Mouse (Mus musculus) adrenal gland, postnatal 0 days (tissue): ENCODE data around the gene Larp1. TPM values are rescaled to one million over a fixed set of nuclear protein-coding genes. Genes with fewer than 3 reads are reported as not detected.

Experiments used
- polyA plus RNA-seq: library from polyadenylated mRNA; unstranded; fragments of >200 nt; fragmentation: Nextera tagmentation; extraction: Ambion mirVana; gene quantifications from 2 replicates; pipeline ENCODE4 v1.2.1, GENCODE M21; 2015

Larp1 gene
- polyA plus RNA-seq = 11.1 and 13.5 TPM in 2 replicates

DNA sequence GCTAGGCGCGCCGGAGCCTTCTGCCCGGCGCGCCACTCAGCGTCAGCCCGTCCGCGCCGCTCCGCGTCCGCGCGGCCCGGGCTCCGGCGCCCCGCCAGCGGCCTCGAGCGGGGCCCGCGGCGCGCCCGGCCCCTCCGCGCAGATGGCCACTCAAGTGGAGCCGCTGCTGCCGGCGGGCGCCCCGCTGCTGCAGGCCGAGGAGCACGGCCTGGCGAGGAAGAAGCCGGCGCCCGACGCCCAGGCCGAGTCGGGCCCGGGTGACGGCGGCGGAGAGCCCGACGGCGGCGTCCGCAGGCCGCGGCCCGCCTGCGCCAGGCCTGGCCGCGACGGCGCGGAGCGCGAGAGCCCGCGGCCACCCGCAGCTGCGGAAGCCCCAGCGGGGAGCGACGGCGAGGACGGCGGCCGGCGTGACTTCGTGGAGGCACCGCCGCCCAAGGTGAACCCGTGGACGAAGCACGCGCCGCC lies at the start of gene Larp1:
Gene Larp1, plus strand, starts transcription at position 14 of the 465 bp plus-strand sequence.

DNA sequence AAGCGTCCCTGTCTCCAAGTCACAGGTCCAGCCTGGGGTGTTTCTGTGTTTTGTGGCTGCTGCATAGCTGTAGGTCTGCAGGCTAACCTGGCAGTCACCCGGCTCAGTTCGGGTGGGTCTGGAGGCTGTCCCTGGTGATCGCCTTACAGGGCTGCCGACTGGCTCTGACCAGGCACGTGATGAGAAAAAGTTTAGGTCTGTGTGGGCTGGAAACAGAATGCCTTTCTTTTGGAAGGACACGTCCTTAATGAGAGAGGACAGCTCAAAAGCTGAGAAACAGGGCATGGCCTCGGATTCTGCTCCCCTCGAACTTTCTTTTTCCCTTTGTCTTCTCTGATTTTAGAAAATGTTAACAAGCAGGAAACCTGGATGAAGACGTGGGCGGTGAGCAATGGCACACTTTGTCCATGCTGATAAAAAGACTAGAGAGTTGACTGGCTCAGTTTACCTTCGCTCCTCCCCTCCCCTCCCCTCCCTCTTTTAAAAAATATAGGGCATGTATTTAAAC lies 84.2 kb downstream of the Larp1 start, which contains the start of gene Gm12248:
Gene Gm12248, minus strand, starts transcription at position 114 of the 508 bp plus-strand sequence.

DNA sequence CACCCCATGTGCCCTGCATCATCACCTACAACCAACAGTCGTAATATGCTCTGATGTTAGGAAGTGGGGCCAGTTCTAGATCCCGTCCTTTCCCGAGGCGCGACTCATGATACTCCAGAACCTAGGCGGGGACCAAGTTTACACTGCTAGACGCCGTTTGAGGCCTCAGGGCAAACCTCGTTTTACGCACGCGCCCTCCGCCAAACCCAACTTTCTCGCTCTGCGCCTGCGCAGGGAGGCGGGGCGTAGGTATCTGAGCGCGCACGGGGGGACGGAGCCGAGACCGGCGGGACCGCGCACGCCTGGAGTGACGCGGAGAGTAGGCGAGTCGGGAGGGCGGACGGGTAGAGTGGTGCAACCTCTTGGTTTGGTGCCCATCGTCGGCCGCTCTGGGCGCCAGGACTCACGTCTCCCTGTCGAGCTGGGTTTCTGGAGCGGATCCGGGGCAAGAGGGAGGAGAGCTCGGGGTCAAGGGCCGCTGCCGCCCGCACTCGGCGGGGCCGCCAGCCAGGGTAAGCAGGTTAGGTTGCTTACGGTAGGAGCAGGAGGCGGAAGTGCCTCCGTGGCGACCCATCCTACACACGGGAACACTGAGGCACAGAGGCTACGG lies 94.9 kb downstream of the Larp1 start, which contains the start of gene Cnot8:
Gene Cnot8, plus strand, starts transcription at position 457 of the 610 bp plus-strand sequence.

Other genes starting within 250 kb of the Larp1 start
- 27.6 and 28.7 TPM in 2 replicates for gene Sap30l, start 207.4 kb upstream of the Larp1 start, polyA plus RNA-seq
- 41.2 and 70.6 TPM in 2 replicates for gene Hand1, start 176.2 kb upstream of the Larp1 start, polyA plus RNA-seq
- gene Gm12248, start 84.1 kb downstream of the Larp1 start, polyA plus RNA-seq = 0.17 and 1.3 TPM in 2 replicates
- gene Cnot8, start 95.1 kb downstream of the Larp1 start, polyA plus RNA-seq = 57.0 and 74.0 TPM in 2 replicates
- 4.0 and 6.8 TPM in 2 replicates for gene Gemin5, start 159.5 kb downstream of the Larp1 start, polyA plus RNA-seq
- 189 and 196 TPM in 2 replicates for gene Mrpl22, start 162.6 kb downstream of the Larp1 start, polyA plus RNA-seq
- gene Igtp, start 190.5 kb downstream of the Larp1 start, polyA plus RNA-seq = 10.6 and 14.0 TPM in 2 replicates
- 7.7 and 8.3 TPM in 2 replicates for gene Irgm2, start 190.6 kb downstream of the Larp1 start, polyA plus RNA-seq